Mouse (Mus musculus) limb, embryonic 14.5 days (tissue): ENCODE measurements at regions not wholly inside any gene's neighbourhood (a gene's known extent, or its start where the extent isn't known, plus 50 kb on each side); places are given as distances from the start of the nearest gene placed in this dataset.

Source experiments
- ATAC-seq: fragments of 200-750 bp; cut with Nextera tagmentation; 2 replicates; pipeline ENCODE4 v1.8.0; 2017; ENCODE audit warnings: low read depth, moderate number of reproducible peaks, moderate TSS enrichment; ENCODE audit not compliant: low FRiP score
- DNase-seq: peaks from one replicate; pipeline ENCODE4 v3.0.0-alpha.2; 2015; ENCODE audit warnings: low spot score
- H3K27ac ChIP-seq: fragments of 300-500 bp; sonication (generic); replicated peaks from 2 replicates; pipeline ENCODE4 v1.5.1; 2014; ENCODE audit warnings: low read depth, mild to moderate bottlenecking, low read length, moderate library complexity, mixed read lengths
- H3K27me3 ChIP-seq: fragments of 300-500 bp; sonication (generic); 2 replicates; pipeline ENCODE4 v1.6.1; 2014; ENCODE audit warnings: low read length, mixed read lengths; ENCODE audit not compliant: control insufficient read depth, insufficient read depth
- H3K36me3 ChIP-seq: fragments of 300-500 bp; sonication (generic); 2 replicates; pipeline ENCODE4 v1.6.1; 2014; ENCODE audit warnings: mild to moderate bottlenecking, low read length, moderate library complexity, mixed read lengths; ENCODE audit not compliant: control insufficient read depth, insufficient read depth
- H3K4me1 ChIP-seq: fragments of 300-500 bp; sonication (generic); 2 replicates; pipeline ENCODE4 v1.6.1; 2014; ENCODE audit warnings: antibody characterized with exemption, low read length, mixed read lengths; ENCODE audit not compliant: control insufficient read depth, insufficient read depth
- H3K4me2 ChIP-seq: fragments of 300-500 bp; sonication (generic); replicated peaks from 2 replicates; pipeline ENCODE4 v1.6.1; 2014; ENCODE audit warnings: low read depth, mild to moderate bottlenecking, low read length, moderate library complexity; ENCODE audit not compliant: severe bottlenecking
- H3K4me3 ChIP-seq: fragments of 300-500 bp; sonication (generic); replicated peaks from 2 replicates; pipeline ENCODE4 v1.5.1; 2014; ENCODE audit warnings: low read length
- H3K9ac ChIP-seq: fragments of 300-500 bp; sonication (generic); 2 replicates; pipeline ENCODE4 v1.6.1; 2014; ENCODE audit warnings: mild to moderate bottlenecking, low read depth, low read length, moderate library complexity; ENCODE audit not compliant: severe bottlenecking
- H3K9me3 ChIP-seq: fragments of 300-500 bp; sonication (generic); 2 replicates; pipeline ENCODE4 v1.6.1; 2016; ENCODE audit warnings: low read length; ENCODE audit not compliant: control insufficient read depth
- POLR2A ChIP-seq: fragments of 200-500 bp; IDR thresholded peaks from 2 replicates; pipeline ENCODE4 v1.8.0; 2012; ENCODE audit warnings: inconsistent platforms, mild to moderate bottlenecking, moderate library complexity, borderline replicate concordance; ENCODE audit not compliant: insufficient read depth, insufficient read length; ENCODE audit errors: extremely low read depth
- WGBS: fragments of 180-500 bp; shearing (Covaris S2); extraction: QIAGEN DNeasy Blood & Tissue Kit; methylation state at CpG from one replicate; pipeline ENCODE4 v1.1.7; 2014; 5-methylcytosine and 5-hydroxymethylcytosine counted together

DNA sequence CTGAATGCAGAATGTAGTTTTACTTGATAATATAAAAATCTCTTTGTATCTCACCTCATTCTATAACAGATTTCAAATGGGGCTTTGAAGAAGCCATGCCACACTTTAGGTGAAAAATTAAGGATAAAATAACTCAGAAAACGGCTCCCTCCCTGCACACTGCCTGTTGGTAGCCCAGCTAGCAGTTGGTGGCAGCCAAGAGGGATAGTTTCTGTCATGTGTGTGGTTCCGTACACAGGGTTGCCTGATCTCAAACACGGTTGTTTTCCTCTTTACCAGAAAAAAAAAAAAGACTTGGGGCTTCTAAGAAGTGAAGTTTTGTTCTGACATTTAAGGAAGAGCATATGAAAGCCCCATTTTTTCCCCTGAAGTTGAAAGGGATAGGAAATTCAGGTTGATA is 773.1 kb upstream of the Car8 start:
- no peak for TF ChIP-seq POLR2A
- H3K9ac ChIP-seq = no peak overlapping the region
- WGBS = 57% methylated on average over 3 of the region's 3 CpGs
- H3K4me1 ChIP-seq = peaks cover 33% of the 10 kb centered on the region
- no peak overlapping the region for H3K4me3 ChIP-seq
- H3K36me3 ChIP-seq = no peaks in the 10 kb centered on the region
- H3K27me3 ChIP-seq = peaks cover 23% of the 10 kb centered on the region
- ATAC-seq (no peak), DNase-seq (no peak)
- no peak overlapping the region for H3K4me2 ChIP-seq
- no peak overlapping the region for H3K27ac ChIP-seq
- H3K9me3 ChIP-seq = no peaks in the 10 kb centered on the region

DNA sequence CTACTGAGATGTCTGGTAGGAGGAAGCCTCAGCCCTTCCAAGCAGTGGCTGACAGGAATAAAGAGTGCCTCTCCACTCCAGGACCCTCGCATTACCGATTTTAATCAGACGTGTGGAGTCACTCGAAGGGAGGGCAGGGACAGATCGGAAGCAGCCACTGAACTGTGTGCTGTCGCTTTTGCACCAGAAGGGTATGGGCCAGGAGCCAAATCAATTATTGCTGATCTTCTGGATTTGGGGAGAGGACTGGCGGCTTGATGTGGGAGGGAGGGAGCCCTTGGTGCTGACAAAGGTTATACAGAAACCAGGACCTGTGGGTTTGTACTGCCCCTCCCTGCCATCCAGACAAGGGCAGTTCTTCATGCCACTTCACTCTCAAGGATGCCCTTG is 772.3 kb upstream of the Car8 start:
- peak overlapping the region; percentile 34; the same call in 1 of the 2 replicates for H3K4me2 ChIP-seq
- TF ChIP-seq POLR2A = no peak
- H3K4me3 ChIP-seq = no peak overlapping the region
- no peak for ATAC-seq
- H3K4me1 ChIP-seq = peaks cover 29% of the 10 kb centered on the region
- no peak for DNase-seq
- WGBS = 23% methylated on average over 7 of the region's 7 CpGs
- H3K36me3 ChIP-seq = no peaks in the 10 kb centered on the region
- no peaks in the 10 kb centered on the region for H3K9me3 ChIP-seq
- no peak overlapping the region for H3K27ac ChIP-seq
- no peak overlapping the region for H3K9ac ChIP-seq
- peaks cover 23% of the 10 kb centered on the region for H3K27me3 ChIP-seq

DNA sequence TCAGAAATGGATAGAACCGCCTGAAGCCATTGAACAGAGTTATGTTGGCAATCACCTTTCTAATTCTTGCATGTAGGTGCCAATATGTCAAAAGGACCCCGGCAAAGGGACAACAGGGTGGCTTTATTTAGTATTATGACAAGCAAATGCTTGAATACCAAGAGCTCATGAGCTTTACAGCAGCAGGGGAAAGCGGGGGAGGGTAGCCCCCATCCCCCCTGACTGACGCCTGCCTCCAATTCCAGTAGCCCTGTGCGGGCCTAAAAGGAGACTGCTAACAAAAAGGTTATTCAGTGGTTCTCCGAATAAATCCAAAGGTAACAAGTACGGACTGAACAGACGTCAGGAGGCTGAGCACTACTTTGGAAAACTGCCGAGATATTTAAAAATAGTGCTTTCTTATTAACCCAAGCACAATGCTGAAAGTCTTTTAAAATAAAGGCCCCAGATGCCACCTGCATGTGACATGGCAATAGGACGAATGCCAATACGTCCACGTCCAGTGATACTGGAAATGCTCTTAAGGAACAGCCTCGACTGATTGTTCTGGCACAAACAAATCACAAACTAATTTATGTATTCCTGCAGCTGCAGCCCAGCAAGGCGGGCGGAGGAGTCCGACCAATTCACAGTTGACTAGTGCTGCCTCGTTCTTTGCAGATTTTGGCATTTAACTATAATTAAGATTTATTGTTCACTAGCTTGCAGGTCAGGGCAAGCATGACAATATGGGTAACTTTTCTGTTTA is 771.7 kb upstream of the Car8 start:
- TF ChIP-seq POLR2A = no peak
- Histone ChIP-seq H3K27me3 (peaks cover 21% of the 10 kb centered on the region), H3K4me3 (no peak overlapping the region), H3K9me3 (no peaks in the 10 kb centered on the region), H3K4me2 (peak overlapping the region; percentile 34), H3K4me1 (peaks cover 27% of the 10 kb centered on the region), H3K27ac (no peak overlapping the region), H3K36me3 (no peaks in the 10 kb centered on the region), H3K9ac (no peak overlapping the region)
- 31% methylated on average over 17 of the region's 17 CpGs for WGBS
- ATAC-seq (no peak), DNase-seq (no peak)

DNA sequence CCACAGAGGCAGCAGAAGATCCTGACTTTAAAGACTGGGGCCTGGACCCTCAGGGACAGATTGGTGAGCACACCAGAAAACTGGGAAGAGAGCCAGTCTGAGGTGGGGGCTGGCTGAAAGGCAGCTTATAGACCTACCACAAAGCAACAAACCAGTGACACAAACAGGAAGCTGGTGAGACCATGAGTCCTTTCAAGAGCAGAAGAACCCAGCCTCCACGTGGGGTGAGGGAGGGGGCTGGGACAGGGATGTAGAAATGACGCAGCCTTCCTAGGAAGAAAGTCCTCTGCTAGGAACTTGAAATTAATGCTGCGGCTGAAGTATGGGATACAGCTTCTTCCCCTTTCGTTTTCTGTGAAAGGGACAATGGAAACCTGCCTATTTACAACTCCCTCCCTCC is 770.8 kb upstream of the Car8 start:
- no peak for DNase-seq
- H3K4me3 ChIP-seq = no peak overlapping the region
- no peak overlapping the region for H3K9ac ChIP-seq
- H3K27me3 ChIP-seq = peaks cover 16% of the 10 kb centered on the region; the same call in 1 of the 2 replicates
- no peak for TF ChIP-seq POLR2A
- ATAC-seq = no peak
- WGBS = 49% methylated on average over 4 of the region's 4 CpGs
- no peaks in the 10 kb centered on the region for H3K36me3 ChIP-seq
- H3K27ac ChIP-seq = no peak overlapping the region
- no peaks in the 10 kb centered on the region for H3K9me3 ChIP-seq
- peaks cover 26% of the 10 kb centered on the region for H3K4me1 ChIP-seq
- H3K4me2 ChIP-seq = no peak overlapping the region

DNA sequence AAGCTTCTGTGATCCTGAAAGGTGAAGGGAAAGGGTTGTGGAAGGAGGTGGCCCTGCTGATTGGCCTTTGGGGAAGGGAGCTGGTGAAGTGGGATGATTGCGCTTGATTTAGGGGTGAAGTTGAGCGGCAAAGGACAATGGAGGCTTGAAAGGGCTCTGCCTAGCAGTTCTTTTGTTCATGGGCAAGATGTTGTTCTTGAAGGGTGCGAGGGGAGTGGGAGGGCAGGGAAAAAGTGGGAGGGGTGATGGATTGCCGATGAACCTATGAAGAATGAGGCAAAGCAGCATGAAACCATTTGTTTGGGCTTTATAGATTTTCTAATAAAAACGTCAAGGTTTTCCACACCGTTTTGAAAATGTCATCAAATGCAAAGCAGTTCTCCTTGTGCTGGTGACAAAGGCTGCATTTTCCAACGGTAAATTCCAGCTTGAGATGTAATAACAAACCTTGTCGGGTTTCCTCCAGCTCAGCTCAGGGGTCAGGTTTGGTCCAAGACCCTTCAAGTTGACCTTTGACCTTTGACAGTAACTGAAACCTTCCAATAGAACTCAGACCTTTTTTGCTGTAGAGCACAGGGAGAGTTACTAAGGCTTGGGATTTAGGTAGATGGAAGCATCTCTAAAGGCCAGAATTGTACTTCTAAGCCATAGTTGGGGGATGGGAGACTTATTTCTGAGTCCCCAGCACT is 767.2 kb upstream of the Car8 start:
- Histone ChIP-seq H3K27me3 (0 out of 2 replicates have a peak, but pooled peaks cover 5% of the 10 kb centered on the region), H3K4me1 (peaks cover 24% of the 10 kb centered on the region), H3K9ac (no peak overlapping the region), H3K4me2 (no peak overlapping the region), H3K27ac (no peak overlapping the region), H3K9me3 (no peaks in the 10 kb centered on the region), H3K36me3 (no peaks in the 10 kb centered on the region), H3K4me3 (no peak overlapping the region)
- WGBS = 26% methylated on average over 8 of the region's 8 CpGs
- DNase-seq = no peak
- no peak for TF ChIP-seq POLR2A
- no peak for ATAC-seq
